Mouse (Mus musculus) heart, embryonic 15.5 days (tissue): Measurements from ENCODE around the gene Tet2. TPM values are rescaled to one million over a fixed set of nuclear protein-coding genes. Genes with fewer than 3 reads are reported as not detected.
"Not testable (repeated sequence)": the region's sequence is repeated elsewhere in the genome, so short reads cannot be mapped to it uniquely, and the experiment has no call there.

Experiments
- ATAC-seq: fragments of 200-750 bp; cut with Nextera tagmentation; replicated peaks from 2 replicates; pipeline ENCODE4 v1.8.0; 2017; ENCODE audit warnings: low read depth, moderate TSS enrichment; ENCODE audit not compliant: insufficient number of reproducible peaks, insufficient read depth, low FRiP score
- H3K27ac ChIP-seq: fragments of 300-500 bp; sonication (generic); 2 replicates; pipeline ENCODE4 v1.5.1; 2015; ENCODE audit warnings: mild to moderate bottlenecking, inconsistent platforms
- H3K27me3 ChIP-seq: fragments of 300-500 bp; sonication (generic); 2 replicates; pipeline ENCODE4 v1.6.1; 2015; ENCODE audit warnings: inconsistent platforms
- H3K36me3 ChIP-seq: fragments of 300-500 bp; sonication (generic); 2 replicates; pipeline ENCODE4 v1.6.1; 2015; ENCODE audit warnings: mild to moderate bottlenecking, inconsistent platforms
- H3K4me1 ChIP-seq: fragments of 300-500 bp; sonication (generic); replicated peaks from 2 replicates; pipeline ENCODE4 v1.6.1; 2015; ENCODE audit warnings: inconsistent platforms
- H3K4me2 ChIP-seq: fragments of 300-500 bp; sonication (generic); 2 replicates; pipeline ENCODE4 v1.6.1; 2015; ENCODE audit warnings: inconsistent platforms, mild to moderate bottlenecking, moderate library complexity
- H3K4me3 ChIP-seq: fragments of 300-500 bp; sonication (generic); 2 replicates; pipeline ENCODE4 v1.5.1; 2015; ENCODE audit warnings: mild to moderate bottlenecking, inconsistent platforms
- H3K9ac ChIP-seq: fragments of 300-500 bp; sonication (generic); 2 replicates; pipeline ENCODE4 v1.6.1; 2015; ENCODE audit warnings: mild to moderate bottlenecking, inconsistent platforms
- H3K9me3 ChIP-seq: fragments of 300-500 bp; sonication (generic); replicated peaks from 2 replicates; pipeline ENCODE4 v1.6.1; 2016; ENCODE audit warnings: inconsistent platforms
- WGBS: fragments of 180-500 bp; shearing (Covaris S2); methylation state at CpG from one replicate; pipeline ENCODE4 v1.1.7; 2015; ENCODE audit warnings: mixed read lengths; 5-methylcytosine and 5-hydroxymethylcytosine counted together
- polyA plus RNA-seq: library from polyadenylated mRNA; unstranded; fragments of >200 nt; fragmentation: Nextera tagmentation; extraction: Ambion mirVana; gene quantifications from 2 replicates; pipeline ENCODE4 v1.2.1, GENCODE M21; 2015

The Tet2 gene
- polyA plus RNA-seq = 11.9 and 13.6 TPM in 2 replicates

DNA sequence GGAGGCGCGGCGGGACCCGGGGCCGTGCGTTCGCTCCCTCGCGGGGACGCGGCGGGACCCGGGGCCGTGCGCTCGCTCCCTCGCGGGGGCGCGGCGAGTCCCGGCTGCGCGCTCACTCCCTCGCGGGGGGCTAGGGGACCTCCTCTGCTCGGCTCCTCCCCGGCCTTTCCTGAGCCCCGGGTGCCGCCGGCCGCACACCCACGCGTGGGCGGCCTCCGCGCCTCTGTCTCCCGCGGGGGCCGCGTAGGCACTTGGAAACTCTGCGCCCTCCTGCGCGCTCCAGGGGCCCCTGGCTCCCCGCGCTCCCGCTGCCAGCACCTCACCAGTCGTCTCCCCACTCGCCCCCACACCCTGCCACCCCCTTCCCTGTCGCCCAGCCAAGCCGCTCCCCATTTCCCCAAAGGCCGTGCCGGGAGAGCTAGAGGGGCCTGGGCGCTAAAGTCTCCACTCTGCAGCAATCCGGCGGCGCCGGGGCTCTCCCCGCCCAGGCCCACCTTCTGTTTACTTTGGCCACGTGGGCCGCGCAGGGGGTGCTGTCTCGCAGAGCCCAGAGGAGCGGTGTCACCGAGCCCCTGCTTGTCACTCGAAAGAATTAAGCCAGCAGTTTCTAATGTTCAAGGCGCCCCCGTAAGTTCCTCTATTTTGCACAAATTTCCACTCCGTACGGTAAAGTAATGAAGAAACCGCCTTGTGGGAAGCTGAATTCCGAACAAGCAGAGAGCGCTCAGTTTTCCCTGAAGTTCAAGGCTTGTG is at the start of gene Tet2:
TSS of gene Tet2 (minus strand) at position 589 of the 753 bp plus-strand sequence.
- peak within 1 kb of the TSS; percentile 78 for H3K4me2 ChIP-seq
- H3K9ac ChIP-seq = peak within 1 kb of the TSS; percentile 89
- peak within 1 kb of the TSS; percentile 94 for H3K27ac ChIP-seq
- no peaks in the 10 kb centered on the region for H3K9me3 ChIP-seq
- ATAC-seq = peak; percentile 66
- peaks cover 8% of the 10 kb centered on the region for H3K4me1 ChIP-seq
- H3K36me3 ChIP-seq = no peaks in the 10 kb centered on the region
- under 1% methylated on average over 65 of the region's 73 CpGs for WGBS
- peak within 1 kb of the TSS; percentile 93 for H3K4me3 ChIP-seq
- H3K27me3 ChIP-seq = no peaks in the 10 kb centered on the region

DNA sequence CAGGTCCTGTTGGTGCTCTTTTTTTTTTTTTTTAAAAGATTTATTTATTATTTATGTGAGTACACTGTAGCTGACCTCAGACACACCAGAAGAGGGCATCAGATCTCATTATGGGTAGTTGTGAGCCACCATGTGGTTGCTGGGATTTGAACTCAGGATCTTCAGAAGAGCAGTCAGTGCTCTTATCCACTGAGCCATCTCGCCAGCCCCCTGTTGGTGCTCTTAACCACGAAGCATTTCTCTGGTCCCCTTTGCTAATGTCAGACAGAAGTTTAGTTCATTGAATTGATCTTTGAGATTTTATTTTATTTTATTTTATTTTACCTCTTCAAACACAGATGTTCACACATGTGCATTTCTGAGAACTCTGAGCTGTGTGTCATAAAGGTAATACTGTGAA is 48.1 kb upstream of the Tet2 start:
- not testable (repeated sequence) for H3K36me3 ChIP-seq, H3K4me3 ChIP-seq, H3K4me1 ChIP-seq, H3K27me3 ChIP-seq, H3K27ac ChIP-seq, H3K9ac ChIP-seq, ATAC-seq, H3K4me2 ChIP-seq, H3K9me3 ChIP-seq
- WGBS = 74% methylated on average over 2 of the region's 2 CpGs

DNA sequence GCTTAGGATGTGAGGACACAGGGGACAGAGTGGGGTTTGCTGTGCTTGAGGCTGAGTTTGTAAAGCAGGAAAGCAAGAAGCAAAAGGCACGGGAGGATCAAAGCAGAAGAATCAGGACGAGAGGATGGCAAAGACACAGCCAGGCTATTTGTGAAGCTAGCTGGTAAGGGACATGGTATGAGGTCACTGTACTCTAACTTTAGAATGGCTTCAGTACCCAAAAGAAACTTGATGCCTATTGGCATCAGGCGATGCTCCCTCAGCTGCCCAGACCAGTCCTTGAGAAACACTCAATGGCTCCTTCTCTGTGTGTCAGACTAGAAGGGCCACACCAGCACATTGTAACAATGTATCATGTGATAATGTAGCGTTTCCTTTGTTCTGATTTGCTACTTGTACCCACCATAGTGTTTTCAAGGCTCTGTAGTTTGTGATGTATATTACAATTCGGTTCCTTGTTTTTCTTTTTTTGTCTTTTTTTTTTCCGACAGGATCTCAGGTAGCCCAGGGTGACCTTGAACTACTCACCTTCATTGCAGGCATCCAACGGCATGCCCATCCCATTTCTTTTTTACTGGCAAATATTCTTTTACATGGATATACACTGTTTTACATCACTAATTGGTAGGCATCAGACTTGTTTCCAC is 45.7 kb upstream of the Tet2 start:
- Histone ChIP-seq H3K36me3 (no peaks in the 10 kb centered on the region), H3K4me2 (no peak overlapping the region), H3K4me3 (no peak overlapping the region), H3K27ac (no peak overlapping the region), H3K9ac (no peak overlapping the region), H3K4me1 (no peaks in the 10 kb centered on the region), H3K9me3 (no peaks in the 10 kb centered on the region), H3K27me3 (no peaks in the 10 kb centered on the region; the same call in 1 of the 2 replicates)
- no peak for ATAC-seq
- 75% methylated on average over 7 of the region's 7 CpGs for WGBS

DNA sequence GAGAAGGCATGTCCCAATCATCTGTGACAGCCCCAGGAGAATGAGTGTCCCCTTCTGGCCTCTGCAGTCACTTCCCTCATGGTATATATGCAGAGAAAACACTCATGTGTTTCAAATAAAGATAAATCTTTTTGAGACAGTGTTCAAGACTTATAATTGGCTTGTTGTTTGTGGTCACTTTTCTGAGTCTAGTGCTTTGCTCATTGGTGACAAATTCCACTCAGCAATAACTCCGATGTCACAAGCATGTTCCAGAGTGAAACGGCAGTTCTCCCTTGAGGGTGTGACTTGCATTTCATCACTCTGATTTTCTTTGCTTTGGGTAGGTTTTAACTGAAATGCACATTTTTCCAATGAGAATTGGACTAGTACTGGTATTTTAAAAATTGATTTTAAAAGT is 40.1 kb upstream of the Tet2 start:
- H3K9me3 ChIP-seq = no peaks in the 10 kb centered on the region
- no peak overlapping the region for H3K9ac ChIP-seq
- H3K27me3 ChIP-seq = no peaks in the 10 kb centered on the region; the same call in 1 of the 2 replicates
- H3K27ac ChIP-seq = no peak overlapping the region
- no peak overlapping the region for H3K4me2 ChIP-seq
- no peaks in the 10 kb centered on the region for H3K36me3 ChIP-seq
- no peak overlapping the region for H3K4me3 ChIP-seq
- ATAC-seq = no peak
- 62% methylated on average over 2 of the region's 2 CpGs for WGBS
- no peaks in the 10 kb centered on the region for H3K4me1 ChIP-seq

DNA sequence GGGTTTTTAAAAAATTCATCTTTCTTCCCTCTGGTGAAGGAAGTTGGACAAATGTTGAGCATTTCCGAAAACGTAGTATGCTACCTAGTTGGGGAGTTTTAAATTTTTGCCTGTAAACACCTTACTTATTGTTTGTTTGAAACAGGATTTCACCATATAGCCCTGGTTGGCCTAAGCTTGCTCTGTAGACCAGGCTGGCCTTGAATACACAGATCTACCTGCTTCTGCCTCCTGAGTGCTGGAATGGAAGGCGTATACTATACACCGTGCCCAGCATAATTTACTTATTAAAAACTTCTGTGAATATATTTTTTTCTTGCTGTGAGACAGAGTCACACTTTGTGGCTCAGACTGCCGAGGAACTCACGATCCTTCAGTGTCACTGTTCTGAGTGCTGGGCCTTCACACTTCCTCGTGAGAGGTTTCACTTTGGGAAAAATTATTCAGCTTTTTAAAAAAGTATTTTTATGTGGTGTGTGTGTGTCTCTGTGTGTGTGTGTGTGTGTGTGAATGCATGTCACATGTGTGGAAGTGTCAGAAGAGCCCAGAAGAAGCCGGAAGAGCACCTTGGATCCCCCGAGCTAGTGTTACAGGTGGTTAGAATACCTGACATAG is 38.6 kb upstream of the Tet2 start:
- no peaks in the 10 kb centered on the region for H3K9me3 ChIP-seq
- no peaks in the 10 kb centered on the region for H3K4me1 ChIP-seq
- 81% methylated on average over 9 of the region's 9 CpGs for WGBS
- no peak overlapping the region for H3K9ac ChIP-seq
- H3K4me3 ChIP-seq = no peak overlapping the region
- no peak overlapping the region for H3K27ac ChIP-seq
- no peak overlapping the region for H3K4me2 ChIP-seq
- H3K36me3 ChIP-seq = no peaks in the 10 kb centered on the region
- no peaks in the 10 kb centered on the region; the same call in 1 of the 2 replicates for H3K27me3 ChIP-seq
- no peak for ATAC-seq

DNA sequence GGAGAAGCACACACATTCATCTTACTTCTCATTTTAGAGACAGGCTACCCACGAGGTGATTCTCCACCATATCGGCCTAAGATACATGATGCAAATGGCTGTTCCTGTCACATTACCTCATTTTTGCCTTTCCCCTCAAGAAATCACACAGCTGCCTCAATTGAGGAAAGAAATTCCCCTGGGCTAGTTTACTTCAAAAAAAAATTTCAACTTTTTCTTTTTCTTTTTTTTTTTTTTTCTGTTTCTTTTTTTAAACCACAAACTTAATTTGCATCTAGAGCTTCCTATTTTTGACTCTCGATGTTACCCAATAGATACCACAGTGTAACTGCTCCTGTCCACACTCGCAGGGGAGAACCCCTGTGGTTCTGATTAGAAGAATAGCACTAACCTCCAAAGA is 38.0 kb upstream of the Tet2 start:
- Histone ChIP-seq H3K4me3 (no peak overlapping the region), H3K27ac (no peak overlapping the region), H3K9me3 (no peaks in the 10 kb centered on the region), H3K36me3 (no peaks in the 10 kb centered on the region), H3K4me1 (no peaks in the 10 kb centered on the region), H3K27me3 (no peaks in the 10 kb centered on the region; the same call in 1 of the 2 replicates), H3K4me2 (no peak overlapping the region), H3K9ac (no peak overlapping the region)
- WGBS = 53% methylated on average over 4 of the region's 4 CpGs
- no peak for ATAC-seq

DNA sequence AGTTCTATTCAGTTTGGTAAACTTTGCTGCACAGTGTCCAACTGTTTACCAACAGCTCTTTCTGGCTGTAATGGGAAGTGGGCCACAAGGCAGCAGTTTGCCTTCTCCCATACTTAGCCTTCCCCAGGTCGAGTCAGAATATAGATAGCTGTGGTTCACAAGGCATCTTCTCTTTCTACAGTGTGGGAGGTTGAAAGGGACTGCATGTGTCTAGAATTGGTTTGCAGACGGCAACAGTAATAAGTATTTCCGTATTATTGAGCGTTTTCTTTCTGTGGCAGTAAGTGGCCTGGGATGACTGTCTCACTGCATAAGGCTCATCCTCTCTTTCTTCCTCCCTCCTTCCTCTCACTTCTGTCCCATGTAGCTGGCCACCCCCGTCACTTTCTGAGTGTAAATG is 37.2 kb upstream of the Tet2 start:
- no peaks in the 10 kb centered on the region for H3K9me3 ChIP-seq
- no peaks in the 10 kb centered on the region; the same call in 1 of the 2 replicates for H3K27me3 ChIP-seq
- no peak overlapping the region for H3K9ac ChIP-seq
- ATAC-seq = no peak
- no peak overlapping the region for H3K4me2 ChIP-seq
- no peak overlapping the region for H3K27ac ChIP-seq
- 71% methylated on average over 5 of the region's 5 CpGs for WGBS
- no peaks in the 10 kb centered on the region for H3K36me3 ChIP-seq
- H3K4me1 ChIP-seq = no peaks in the 10 kb centered on the region
- H3K4me3 ChIP-seq = no peak overlapping the region

DNA sequence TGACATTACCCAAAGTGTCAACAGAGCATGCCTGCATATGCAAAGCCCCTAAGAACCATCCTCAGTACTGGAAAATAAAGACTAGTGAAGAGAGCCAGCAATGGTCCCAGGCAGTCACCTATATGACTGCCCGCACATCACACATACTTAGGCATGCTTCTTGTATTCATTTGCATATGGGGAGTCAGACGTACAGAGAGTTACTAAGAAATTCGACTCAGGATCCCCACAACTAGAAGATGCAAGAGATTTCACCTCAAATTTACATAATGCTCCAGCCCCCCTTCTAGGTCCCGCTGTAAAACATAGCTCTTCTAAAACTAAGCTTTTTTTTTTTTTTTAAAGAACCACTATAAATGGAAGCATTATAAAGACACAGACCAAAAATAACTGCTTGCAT is 36.6 kb upstream of the Tet2 start:
- WGBS = 77% methylated on average over 4 of the region's 4 CpGs
- Histone ChIP-seq H3K4me2 (no peak overlapping the region), H3K36me3 (no peaks in the 10 kb centered on the region), H3K4me1 (no peaks in the 10 kb centered on the region), H3K27ac (no peak overlapping the region), H3K9me3 (no peaks in the 10 kb centered on the region), H3K9ac (no peak overlapping the region), H3K4me3 (no peak overlapping the region), H3K27me3 (no peaks in the 10 kb centered on the region)
- ATAC-seq = no peak

DNA sequence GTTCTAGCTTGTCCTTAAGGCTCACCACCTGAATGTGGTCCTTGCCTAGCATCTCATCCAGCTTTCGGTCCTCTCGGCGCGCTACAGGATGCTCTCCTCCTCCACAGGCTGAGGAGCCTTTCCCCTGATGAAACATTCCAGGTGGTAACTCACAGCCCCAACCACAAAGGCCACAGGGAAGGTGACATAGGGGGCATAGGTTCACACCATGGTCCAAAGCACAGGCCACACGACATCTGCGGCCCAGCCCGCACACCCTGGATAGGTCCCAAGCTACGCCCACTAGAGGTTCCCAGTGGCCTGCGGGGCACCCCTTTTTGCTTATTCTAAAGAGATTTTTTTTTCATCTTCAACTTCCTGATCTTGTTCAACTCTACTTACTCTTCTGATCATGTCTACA is 34.7 kb upstream of the Tet2 start:
- Histone ChIP-seq H3K27me3 (no peaks in the 10 kb centered on the region), H3K9me3 (no peaks in the 10 kb centered on the region), H3K4me3 (no peak overlapping the region), H3K4me1 (no peaks in the 10 kb centered on the region), H3K27ac (no peak overlapping the region), H3K4me2 (no peak overlapping the region), H3K9ac (no peak overlapping the region), H3K36me3 (no peaks in the 10 kb centered on the region)
- WGBS = 83% methylated on average over 9 of the region's 9 CpGs
- no peak for ATAC-seq

DNA sequence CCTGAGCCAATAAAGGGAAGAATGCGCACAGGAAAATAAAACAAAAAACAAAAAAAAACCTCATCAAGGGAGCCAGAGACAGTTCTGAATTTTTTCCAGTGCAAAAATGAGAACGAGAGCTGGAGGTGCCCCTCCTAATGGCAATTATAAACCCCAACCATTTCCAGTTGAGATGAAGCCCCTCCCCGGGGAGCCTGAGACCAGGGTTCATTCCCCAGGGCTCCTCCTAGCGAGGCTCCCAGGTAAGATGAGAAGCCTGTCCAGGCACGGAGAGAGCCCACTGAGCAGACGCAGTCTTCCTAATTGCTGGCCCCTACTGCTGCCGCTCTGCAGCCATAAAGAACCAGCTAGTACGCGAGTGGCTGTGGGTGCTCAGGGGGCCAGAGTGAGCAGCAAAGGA is 34.2 kb upstream of the Tet2 start:
- H3K4me1 ChIP-seq = no peaks in the 10 kb centered on the region
- no peak for ATAC-seq
- H3K9ac ChIP-seq = no peak overlapping the region
- no peaks in the 10 kb centered on the region for H3K27me3 ChIP-seq
- no peaks in the 10 kb centered on the region for H3K36me3 ChIP-seq
- WGBS = 55% methylated on average over 9 of the region's 9 CpGs
- no peaks in the 10 kb centered on the region for H3K9me3 ChIP-seq
- no peak overlapping the region for H3K27ac ChIP-seq
- no peak overlapping the region for H3K4me2 ChIP-seq
- no peak overlapping the region for H3K4me3 ChIP-seq

DNA sequence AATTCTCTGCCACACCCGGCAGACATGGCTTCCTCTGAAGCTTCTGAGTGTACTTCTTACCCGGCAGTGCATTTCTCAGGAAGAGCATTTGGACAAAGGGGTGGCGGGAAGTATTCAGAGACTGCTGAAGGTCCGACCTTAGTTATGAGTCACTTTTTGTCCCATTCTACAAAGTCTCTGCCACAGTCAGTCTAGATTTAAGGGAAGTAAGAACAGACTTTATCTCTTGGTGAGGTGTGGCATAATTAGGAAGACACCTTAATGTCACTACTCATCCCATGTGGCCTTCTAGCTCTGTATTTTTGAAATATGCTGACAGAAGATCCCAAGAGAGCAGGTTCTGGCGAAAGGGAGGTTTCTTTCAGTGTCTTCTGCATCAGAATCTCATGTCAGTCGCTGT is 30.0 kb upstream of the Tet2 start:
- ATAC-seq = no peak
- H3K4me3 ChIP-seq = no peak overlapping the region
- no peaks in the 10 kb centered on the region for H3K4me1 ChIP-seq
- WGBS = 58% methylated on average over 6 of the region's 6 CpGs
- H3K36me3 ChIP-seq = no peaks in the 10 kb centered on the region
- H3K27me3 ChIP-seq = no peaks in the 10 kb centered on the region
- no peak overlapping the region for H3K9ac ChIP-seq
- no peaks in the 10 kb centered on the region for H3K9me3 ChIP-seq
- no peak overlapping the region for H3K27ac ChIP-seq
- H3K4me2 ChIP-seq = no peak overlapping the region
